Mouse (Mus musculus) stomach, postnatal 0 days (tissue): ENCODE measurements around the gene Nutf2.

Experiments
- CTCF ChIP-seq: IDR thresholded peaks from 2 replicates; pipeline ENCODE4 v1.5.1; 2016; ENCODE audit warnings: antibody characterized with exemption, low read depth, mild to moderate bottlenecking, moderate library complexity
- EP300 ChIP-seq: optimal IDR thresholded peaks from 2 replicates; pipeline ENCODE3; 2016; ENCODE audit warnings: antibody characterized with exemption

- TF ChIP-seq CTCF (no peak), EP300 (no peak)
These were observed 10.4 kb upstream of the Nutf2 start for GRCm38 (mm10) chr8:105850014-105850413.
